Mouse (Mus musculus) CH12.LX (cell line): ENCODE data around the gene Pde4d. TPM values are rescaled to one million over a fixed set of nuclear protein-coding genes. Genes with fewer than 3 reads are reported as not detected.

Source experiments
- DNase-seq: peaks from one replicate; pipeline ENCODE4 v3.0.0-alpha.2; 2013; ENCODE audit errors: extremely low read depth
- H3K27ac ChIP-seq: 2 replicates; pipeline ENCODE4 v1.5.1; 2012; ENCODE audit warnings: low read depth, mild to moderate bottlenecking, control low read depth, moderate library complexity; ENCODE audit not compliant: insufficient read depth
- H3K27me3 ChIP-seq: replicated peaks from 2 replicates; pipeline ENCODE3; 2012; ENCODE audit warnings: inconsistent platforms
- H3K36me3 ChIP-seq, 2 experiments: replicated peaks in 1 of 2; 2 replicates each; pipeline versions ENCODE3 to v1.6.1; 2012; ENCODE audit warnings: inconsistent platforms in 1 of 2, low read length in 1 of 2, mild to moderate bottlenecking in 1 of 2, mixed read lengths in 1 of 2, moderate library complexity in 1 of 2; ENCODE audit not compliant: control insufficient read depth in 1 of 2, insufficient read depth in 1 of 2
- H3K4me1 ChIP-seq, 2 experiments: 2 replicates each; pipeline ENCODE4 v1.6.1; 2012; ENCODE audit warnings: inconsistent platforms in 1 of 2, moderate library complexity in 1 of 2; ENCODE audit not compliant: insufficient read depth in 2 of 2, control insufficient read depth in 1 of 2
- H3K4me2 ChIP-seq: 2 replicates; pipeline ENCODE4 v1.6.1; 2012; ENCODE audit warnings: low read depth, mild to moderate bottlenecking, control low read depth; ENCODE audit not compliant: poor library complexity, insufficient read depth, severe bottlenecking
- H3K4me3 ChIP-seq, 3 experiments: fragments of 150-350 bp in 1 of 3; sonication (generic) in 1 of 3; replicated peaks in 1 of 3; 2 replicates each; pipeline versions ENCODE3 to v1.5.1; 2011 to 2012; ENCODE audit warnings: low read depth in 2 of 3, low read length in 2 of 3, mild to moderate bottlenecking in 2 of 3, moderate library complexity in 2 of 3, control low read depth in 1 of 3, improper control_type of control experiment in 1 of 3, inconsistent platforms in 1 of 3, mixed read lengths in 1 of 3; ENCODE audit not compliant: poor library complexity in 1 of 3
- H3K79me2 ChIP-seq: replicated peaks from 2 replicates; pipeline ENCODE4 v1.6.1; 2012; ENCODE audit warnings: mild to moderate bottlenecking, moderate library complexity; ENCODE audit not compliant: control insufficient read depth, poor library complexity, insufficient read depth, severe bottlenecking; ENCODE audit errors: extremely low read depth
- H3K9ac ChIP-seq: 2 replicates; pipeline ENCODE4 v1.6.1; 2012; ENCODE audit warnings: low read depth, mild to moderate bottlenecking, control low read depth, moderate library complexity; ENCODE audit not compliant: insufficient read depth
- H3K9me3 ChIP-seq: replicated peaks from 2 replicates; pipeline ENCODE3; 2012; ENCODE audit warnings: low read length, inconsistent platforms, mixed read lengths
- BHLHE40 ChIP-seq: IDR thresholded peaks from 2 replicates; pipeline ENCODE4 v1.6.1; 2011; ENCODE audit warnings: mild to moderate bottlenecking, low read depth, low read length, improper control_type of control experiment
- ETS1 ChIP-seq: conservative IDR thresholded peaks from 2 replicates; pipeline ENCODE4 v1.6.1; 2012; ENCODE audit warnings: low read depth, mild to moderate bottlenecking, inconsistent platforms, low read length, improper control_type of control experiment, moderate library complexity
- GABPA ChIP-seq: IDR thresholded peaks from 2 replicates; pipeline ENCODE4 v1.6.1; 2012; ENCODE audit warnings: low read depth, low read length, improper control_type of control experiment, inconsistent platforms; ENCODE audit not compliant: insufficient replicate concordance
- KAT2A ChIP-seq: IDR thresholded peaks from 2 replicates; pipeline ENCODE4 v1.6.1; 2012; ENCODE audit warnings: low read length, improper control_type of control experiment, inconsistent platforms; ENCODE audit not compliant: insufficient replicate concordance
- MAX ChIP-seq: IDR thresholded peaks from 2 replicates; pipeline ENCODE4 v1.6.1; 2011; ENCODE audit warnings: low read length, improper control_type of control experiment
- MEF2A ChIP-seq: IDR thresholded peaks from 2 replicates; pipeline ENCODE4 v1.6.1; 2014; ENCODE audit warnings: low read depth, mild to moderate bottlenecking, inconsistent platforms, low read length, improper control_type of control experiment, borderline replicate concordance
- MXI1 ChIP-seq: IDR thresholded peaks from 2 replicates; pipeline ENCODE4 v1.6.1; 2011; ENCODE audit warnings: mild to moderate bottlenecking, low read depth, low read length, improper control_type of control experiment
- NRF1 ChIP-seq: IDR thresholded peaks from 2 replicates; pipeline ENCODE4 v1.6.1; 2014; ENCODE audit warnings: low read depth, mild to moderate bottlenecking, inconsistent platforms, low read length, improper control_type of control experiment, moderate library complexity
- POLR2AphosphoS2 ChIP-seq: IDR thresholded peaks from 2 replicates; pipeline ENCODE4 v1.6.1; 2011; ENCODE audit warnings: low read depth, low read length, improper control_type of control experiment
- RCOR1 ChIP-seq: conservative IDR thresholded peaks from 2 replicates; pipeline ENCODE4 v1.6.1; 2012; ENCODE audit warnings: low read depth, mild to moderate bottlenecking, inconsistent platforms, low read length, improper control_type of control experiment
- SIN3A ChIP-seq: IDR thresholded peaks from 2 replicates; pipeline ENCODE4 v1.6.1; 2012; ENCODE audit warnings: low read length, improper control_type of control experiment, inconsistent platforms
- UBTF ChIP-seq: IDR thresholded peaks from 2 replicates; pipeline ENCODE4 v1.6.1; 2012; ENCODE audit warnings: low read depth, mild to moderate bottlenecking, inconsistent platforms, low read length, improper control_type of control experiment, moderate library complexity
- USF2 ChIP-seq: conservative IDR thresholded peaks from 2 replicates; pipeline ENCODE4 v1.6.1; 2011; ENCODE audit warnings: low read depth, low read length, improper control_type of control experiment
- ZNF384 ChIP-seq: IDR thresholded peaks from 2 replicates; pipeline ENCODE4 v1.6.1; 2012; ENCODE audit warnings: low read depth, low read length, improper control_type of control experiment, inconsistent platforms
- dilution Hi-C: fragments of 300-500 bp; cut with MboI; formaldehyde crosslinking; loops from 2 replicates; pipeline ENCODE4 v1.14.3; 2020; ENCODE audit warnings: low sequenced_read_pairs; ENCODE audit not compliant: extremely low pct_unique_long_range_greater_than_20kb, extremely low pct_ligation_motif_present
- in situ Hi-C: fragments of 300-500 bp; cut with MboI; formaldehyde crosslinking; loops from 3 replicates; pipeline ENCODE4 v1.14.3; 2019; ENCODE audit warnings: low sequenced_read_pairs, low pct_ligation_motif_present, low pct_unique_long_range_greater_than_20kb, mixed read lengths
- polyA plus RNA-seq: library from polyadenylated mRNA; unstranded; fragments of >175 nt; gene quantifications from 2 replicates; pipeline ENCODE4 v1.2.1, GENCODE M21; 2012; ENCODE audit warnings: low read depth; ENCODE audit not compliant: insufficient read length
- total RNA-seq, 2 experiments: library from RNA; depleted of rRNA; stranded (reverse); fragments of 300-350 nt in 1 of 2; fragments of >200 nt in 1 of 2; gene quantifications; 2 replicates each; pipeline ENCODE4 v1.2.3; 2012 to 2014

The Pde4d gene
- total and polyA plus RNA-seq, 3 experiments = not detected

- no peaks in the 10 kb centered on the region for H3K9me3 ChIP-seq
- no peak overlapping the region for H3K4me3 ChIP-seq
- H3K27me3 ChIP-seq = no peaks in the 10 kb centered on the region
- in situ Hi-C loops (no loop called here), dilution Hi-C loops (no loop called here)
- no peak overlapping the region for H3K27ac ChIP-seq
- no peak overlapping the region for H3K4me2 ChIP-seq
- H3K79me2 ChIP-seq = no peaks in the 10 kb centered on the region
- DNase-seq = no peak
- H3K4me1 ChIP-seq = no peaks in the 10 kb centered on the region
- no peak overlapping the region for H3K9ac ChIP-seq
- no peaks in the 10 kb centered on the region for H3K36me3 ChIP-seq
- no peak for TF ChIP-seq MXI1
- TF ChIP-seq UBTF = no peak
- TF ChIP-seq MAX = no peak
- no peak for TF ChIP-seq ETS1
- no peak for TF ChIP-seq MEF2A
- no peak for TF ChIP-seq SIN3A
- TF ChIP-seq ZNF384 = no peak
- TF ChIP-seq KAT2A = no peak
Measured at GRCm38 (mm10) chr13:108418741-108419507, 30.8 kb upstream of the Pde4d start.

DNA sequence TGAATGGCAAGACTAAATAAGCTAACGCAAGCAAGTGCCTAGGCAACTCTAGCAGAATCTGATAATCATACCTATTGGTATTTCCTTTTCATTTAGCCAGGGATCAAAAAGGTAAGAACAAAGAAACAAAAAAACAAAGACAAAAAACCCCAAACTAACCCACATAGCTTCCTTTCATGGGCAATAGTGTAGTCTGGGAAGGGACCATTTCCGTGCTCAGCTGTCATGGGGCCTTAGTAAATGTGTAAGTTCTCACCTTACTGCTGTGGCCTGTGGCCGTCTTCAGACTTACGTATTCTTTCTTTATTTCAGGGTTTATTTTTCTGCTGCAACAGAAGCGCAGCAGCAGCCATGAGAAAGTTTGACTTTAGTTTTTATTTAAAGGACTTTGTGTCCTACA lies 23.4 kb upstream of the Pde4d start:
- in situ Hi-C loops = no loop called here
- H3K36me3 ChIP-seq = no peaks in the 10 kb centered on the region
- no peak for TF ChIP-seq ETS1

GRCm38 (mm10) chr13:108428809-108429208 lies 20.9 kb upstream of the Pde4d start:
- no peaks in the 10 kb centered on the region for H3K9me3 ChIP-seq
- TF ChIP-seq GABPA (no peak), ZNF384 (no peak), BHLHE40 (no peak), NRF1 (peak; percentile 58), UBTF (no peak), USF2 (no peak), POLR2AphosphoS2 (no peak), RCOR1 (no peak)
- H3K4me3 ChIP-seq = no peak overlapping the region
- H3K27me3 ChIP-seq = no peaks in the 10 kb centered on the region
- no peaks in the 10 kb centered on the region for H3K36me3 ChIP-seq
- no peak overlapping the region for H3K9ac ChIP-seq
- no peak overlapping the region for H3K4me2 ChIP-seq
- H3K4me1 ChIP-seq = peaks cover 0 to 3% of the 10 kb centered on the region in 2 experiments; a peak in 1 of 4 replicates
- dilution Hi-C loops (no loop called here), in situ Hi-C loops (no loop called here)
- H3K79me2 ChIP-seq = no peaks in the 10 kb centered on the region
- no peak overlapping the region for H3K27ac ChIP-seq
- DNase-seq = no peak

More for the DNA sequence above, 23.4 kb upstream of the Pde4d start:
- no peak overlapping the region for H3K9ac ChIP-seq
- dilution Hi-C loops = no loop called here
- H3K4me2 ChIP-seq = no peak overlapping the region
- no peak for DNase-seq
- no peaks in the 10 kb centered on the region for H3K9me3 ChIP-seq
- H3K27ac ChIP-seq = no peak overlapping the region
- H3K79me2 ChIP-seq = no peaks in the 10 kb centered on the region
- no peaks in the 10 kb centered on the region for H3K27me3 ChIP-seq
- H3K4me1 ChIP-seq = peaks cover 0 to 3% of the 10 kb centered on the region in 2 experiments; a peak in 1 of 4 replicates
- H3K4me3 ChIP-seq = no peak overlapping the region
